Mouse (Mus musculus) kidney, postnatal 4 days (tissue): ENCODE results near the gene 1700030J22Rik.

ENCODE experiments used
- DNase-seq, 2 experiments: peaks; one replicate each; pipeline ENCODE4 v3.0.0; 2021; ENCODE audit warnings: mixed read lengths in 2 of 2

The 1700030J22Rik gene

GRCm38 (mm10) chr8:116951369-116951768, 27.4 kb downstream of the 1700030J22Rik start:
- DNase-seq = peak; percentile 22 to 45

GRCm38 (mm10) chr8:116947589-116947988, 31.2 kb downstream of the 1700030J22Rik start:
- DNase-seq = no peak

DNA sequence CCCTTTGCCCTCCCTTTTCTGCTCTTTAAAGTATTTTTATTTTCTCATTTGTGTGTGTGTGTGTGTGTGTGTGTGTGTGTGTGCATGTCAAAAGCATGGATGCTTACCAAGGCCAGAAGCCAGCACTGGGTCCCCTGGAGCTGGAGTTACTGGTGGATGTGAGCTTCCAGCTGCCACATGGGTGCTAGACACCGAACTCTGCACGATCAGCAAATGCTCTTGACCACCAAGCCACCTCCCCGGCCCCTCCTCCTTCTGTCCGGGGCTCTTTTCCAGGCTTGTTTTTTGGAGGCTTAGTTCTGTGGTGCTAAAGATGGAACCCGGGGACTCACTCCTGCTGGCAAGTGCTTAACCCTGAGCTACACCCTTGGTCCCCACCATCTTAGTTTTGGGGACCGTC, 31.9 kb downstream of the 1700030J22Rik start:
- peak; percentile 10 to 24 for DNase-seq

GRCm38 (mm10) chr8:116946268-116946838, 32.4 kb downstream of the 1700030J22Rik start:
- peak; percentile 8 to 27 for DNase-seq

GRCm38 (mm10) chr8:116945169-116945910, 33.4 kb downstream of the 1700030J22Rik start:
- no peak for DNase-seq

- DNase-seq = no peak
Measured at GRCm38 (mm10) chr8:116944385-116944696, 34.4 kb downstream of the 1700030J22Rik start.

- DNase-seq = peak; percentile 44 to 62
Measured at GRCm38 (mm10) chr8:116943555-116944384, 35.0 kb downstream of the 1700030J22Rik start.

GRCm38 (mm10) chr8:116943161-116943554, 35.6 kb downstream of the 1700030J22Rik start, which contains the start of gene Atmin:
Atmin (plus strand) TSS chr8:116943393.
- peak; percentile 91 to 95 for DNase-seq

GRCm38 (mm10) chr8:116942284-116943058, 36.3 kb downstream of the 1700030J22Rik start:
- no peak for DNase-seq

DNA sequence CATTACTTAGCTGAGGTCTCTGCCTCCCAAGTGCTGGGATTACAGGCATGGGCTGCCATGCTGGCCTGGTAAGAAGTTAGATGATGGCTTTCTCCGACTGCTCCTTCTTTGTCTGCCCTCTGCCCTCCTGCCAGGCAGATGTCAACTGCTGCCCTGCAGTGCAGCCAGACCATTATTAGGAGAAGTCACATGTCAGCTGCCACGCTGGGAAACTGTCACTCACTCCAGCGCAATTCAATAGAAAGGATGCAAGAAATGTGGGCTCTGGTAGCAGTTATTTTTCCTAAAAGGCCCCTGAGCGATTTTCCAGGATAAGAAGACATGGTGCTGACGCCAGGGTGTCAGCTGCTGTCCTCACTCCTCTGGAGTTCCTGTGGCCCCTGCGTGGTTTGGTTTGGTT, 43.3 kb downstream of the 1700030J22Rik start:
- DNase-seq = no peak

DNA sequence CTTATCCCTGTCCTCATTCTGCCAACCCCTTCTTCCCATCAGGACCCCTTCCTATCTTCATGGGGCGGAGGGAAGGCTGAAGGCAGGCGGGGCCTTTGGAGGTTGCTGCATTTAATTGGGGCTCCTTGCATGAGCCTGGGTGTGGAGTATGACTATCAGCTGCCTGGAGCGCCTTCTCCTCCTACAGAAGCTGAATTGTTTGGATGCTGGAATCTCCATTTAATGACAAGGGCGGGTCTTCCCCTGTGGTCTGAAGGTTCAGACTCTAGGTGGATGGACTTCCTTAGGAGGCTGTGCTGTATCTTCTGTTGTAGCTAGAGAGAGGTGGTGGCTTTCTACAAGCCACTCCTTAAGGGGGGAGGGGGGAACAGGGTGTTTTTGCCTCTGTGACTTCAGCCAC, 43.8 kb downstream of the 1700030J22Rik start:
- DNase-seq = no peak

DNA sequence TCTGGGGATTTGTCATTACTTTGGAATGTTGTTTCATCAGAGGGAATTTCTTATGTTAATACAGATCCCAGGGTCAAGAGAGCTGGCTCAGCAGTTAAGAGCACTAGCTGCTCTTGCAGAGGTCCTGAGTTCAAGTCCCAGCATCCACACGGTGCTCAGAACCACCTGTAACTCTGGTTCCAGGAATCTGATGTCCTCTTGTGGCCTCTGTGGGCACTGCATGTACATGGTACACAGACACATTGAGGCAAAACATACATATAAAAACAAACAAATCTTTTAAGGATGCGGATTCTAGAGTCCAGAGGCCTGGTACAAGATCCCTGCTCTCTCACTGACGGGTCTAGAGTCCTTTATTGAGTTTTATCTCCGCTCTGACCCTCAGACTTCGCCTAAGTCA, 50.2 kb downstream of the 1700030J22Rik start:
- DNase-seq = no peak

- DNase-seq = peak; percentile 73 to 78
Measured at GRCm38 (mm10) chr8:116927880-116928279, 50.9 kb downstream of the 1700030J22Rik start.

GRCm38 (mm10) chr8:116923526-116923925, 55.2 kb downstream of the 1700030J22Rik start:
- DNase-seq = no peak

GRCm38 (mm10) chr8:116922060-116922757, 56.5 kb downstream of the 1700030J22Rik start:
- no peak for DNase-seq

DNA sequence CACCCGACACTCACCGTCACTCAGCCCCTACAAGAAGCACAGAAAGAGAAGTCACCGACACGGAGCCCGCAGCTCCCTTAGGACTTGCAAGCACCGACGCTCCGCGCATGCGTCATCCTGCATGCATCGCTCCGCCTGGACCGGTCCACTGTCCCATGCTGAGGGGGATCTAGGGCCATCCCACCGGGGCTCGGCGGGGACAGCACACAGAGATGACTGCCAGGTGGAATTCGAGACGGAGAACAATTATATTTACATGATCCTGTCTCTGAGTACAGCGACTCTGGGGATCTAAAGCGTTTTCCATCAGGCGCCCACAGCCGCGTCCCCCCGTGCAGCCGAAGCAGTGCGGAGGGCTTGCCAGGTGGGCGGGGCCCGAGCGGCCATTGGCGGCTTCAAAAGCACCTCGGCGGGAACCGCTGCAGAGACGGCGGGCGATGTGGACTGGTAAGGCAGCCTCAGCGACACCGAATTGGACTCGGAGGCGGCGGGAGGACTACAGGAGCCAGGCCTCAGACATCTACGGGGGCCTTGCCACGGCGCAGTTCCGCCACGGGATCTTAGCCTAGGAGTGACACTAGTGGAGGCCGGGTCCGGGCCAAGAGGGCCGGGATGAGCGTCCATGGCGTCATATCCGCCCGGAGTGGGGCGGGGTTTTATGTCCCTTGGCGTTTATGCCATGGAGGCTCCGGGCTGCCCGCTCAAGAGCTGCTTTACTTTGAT, 57.3 kb downstream of the 1700030J22Rik start, which contains the start of the genes Cmc2 and Cenpn:
Gene Cmc2 (minus strand): TSS at position 119 of the 723 bp plus-strand sequence.
Gene Cenpn (plus strand): TSS at position 394 of the 723 bp plus-strand sequence.
- peak; percentile 95 to 97 for DNase-seq

DNA sequence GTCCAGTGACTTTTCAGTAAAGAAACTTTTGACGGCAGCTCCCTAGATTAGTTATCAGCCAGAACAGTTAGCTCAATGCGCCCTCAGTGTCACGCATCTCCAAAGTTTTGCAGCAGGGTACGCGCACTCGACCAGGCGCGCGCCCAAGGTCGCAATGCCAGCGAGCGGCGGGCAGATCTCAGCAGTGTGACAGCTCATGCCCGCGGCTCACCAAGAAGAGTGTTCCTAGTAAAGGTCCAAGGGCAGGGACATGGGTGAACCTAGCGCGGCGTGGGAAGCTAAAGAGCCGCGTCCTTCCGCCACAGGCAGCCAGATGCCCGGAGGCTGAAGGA, 57.8 kb downstream of the 1700030J22Rik start:
- no peak for DNase-seq
